Mouse (Mus musculus) heart, embryonic 12.5 days (tissue): ENCODE measurements around the gene Adi1. TPM values are rescaled to one million over a fixed set of nuclear protein-coding genes. Genes with fewer than 3 reads are reported as not detected.

Source experiments
- ATAC-seq: fragments of 200-750 bp; cut with Nextera tagmentation; 2 replicates; pipeline ENCODE4 v1.8.0; 2017; ENCODE audit warnings: moderate TSS enrichment, moderate library complexity; ENCODE audit not compliant: insufficient number of reproducible peaks, low FRiP score
- H3K27ac ChIP-seq: fragments of 300-500 bp; sonication (generic); 2 replicates; pipeline ENCODE4 v1.5.1; 2016; ENCODE audit warnings: mild to moderate bottlenecking, moderate library complexity; ENCODE audit not compliant: poor library complexity, severe bottlenecking
- H3K27me3 ChIP-seq: fragments of 300-500 bp; sonication (generic); replicated peaks from 2 replicates; pipeline ENCODE4 v1.6.1; 2016; ENCODE audit warnings: mild to moderate bottlenecking, moderate library complexity
- H3K36me3 ChIP-seq: fragments of 300-500 bp; sonication (generic); 2 replicates; pipeline ENCODE4 v1.6.1; 2016; ENCODE audit warnings: mild to moderate bottlenecking, moderate library complexity
- H3K4me1 ChIP-seq: fragments of 300-500 bp; sonication (generic); replicated peaks from 2 replicates; pipeline ENCODE4 v1.6.1; 2016; ENCODE audit warnings: mild to moderate bottlenecking
- H3K4me2 ChIP-seq: fragments of 300-500 bp; sonication (generic); 2 replicates; pipeline ENCODE4 v1.6.1; 2016; ENCODE audit warnings: mild to moderate bottlenecking, moderate library complexity
- H3K4me3 ChIP-seq: fragments of 300-500 bp; sonication (generic); 2 replicates; pipeline ENCODE4 v1.5.1; 2016; ENCODE audit warnings: mild to moderate bottlenecking
- H3K9ac ChIP-seq: fragments of 300-500 bp; sonication (generic); 2 replicates; pipeline ENCODE4 v1.6.1; 2016; ENCODE audit warnings: mild to moderate bottlenecking, moderate library complexity
- H3K9me3 ChIP-seq: fragments of 300-500 bp; sonication (generic); replicated peaks from 2 replicates; pipeline ENCODE4 v1.6.1; 2016; ENCODE audit warnings: mild to moderate bottlenecking, moderate library complexity
- WGBS: fragments of 180-500 bp; shearing (Covaris S2); methylation state at CpG from one replicate; pipeline ENCODE4 v1.1.7; 2016; 5-methylcytosine and 5-hydroxymethylcytosine counted together
- microRNA-seq: library from miRNA; unstranded; fragments of <30 nt; microRNA quantifications from one replicate; pipeline ENCODE4, GENCODE M21; 2017
- polyA plus RNA-seq: library from polyadenylated mRNA; unstranded; fragments of >200 nt; fragmentation: Nextera tagmentation; extraction: Ambion mirVana; gene quantifications from 2 replicates; pipeline ENCODE4 v1.2.1, GENCODE M21; 2016

Gene Adi1
- polyA plus RNA-seq, 1 experiment from 2014 or later: 42.2 TPM

GRCm38 (mm10) chr12:28714822-28715632 is 40.0 kb downstream of the Adi1 start:
- ATAC-seq: 0 out of 2 replicates have a peak, but pooled peaks have one; percentile 51
- Histone ChIP-seq H3K4me3 (no peak overlapping the region), H3K4me2 (no peak overlapping the region), H3K27me3 (no peaks in the 10 kb centered on the region), H3K9me3 (no peaks in the 10 kb centered on the region), H3K4me1 (no peaks in the 10 kb centered on the region), H3K36me3 (peaks cover 59% of the 10 kb centered on the region), H3K27ac (no peak overlapping the region), H3K9ac (no peak overlapping the region)
- WGBS: 73% methylated on average over 24 of the region's 24 CpGs

GRCm38 (mm10) chr12:28717066-28717465 is 42.0 kb downstream of the Adi1 start:
- H3K36me3 ChIP-seq: peaks cover 59% of the 10 kb centered on the region
- H3K4me1 ChIP-seq: no peaks in the 10 kb centered on the region
- 89% methylated on average over 2 of the region's 2 CpGs for WGBS
- no peaks in the 10 kb centered on the region for H3K27me3 ChIP-seq
- H3K9me3 ChIP-seq: no peaks in the 10 kb centered on the region
- no peak overlapping the region for H3K9ac ChIP-seq
- no peak for ATAC-seq
- no peak overlapping the region for H3K4me3 ChIP-seq
- no peak overlapping the region for H3K4me2 ChIP-seq
- H3K27ac ChIP-seq: no peak overlapping the region

- no peak overlapping the region for H3K4me2 ChIP-seq
- H3K27ac ChIP-seq: no peak overlapping the region
- no peak overlapping the region for H3K4me3 ChIP-seq
- no peaks in the 10 kb centered on the region for H3K4me1 ChIP-seq
- H3K9me3 ChIP-seq: no peaks in the 10 kb centered on the region
- H3K27me3 ChIP-seq: no peaks in the 10 kb centered on the region
- 94% methylated on average over 2 of the region's 2 CpGs for WGBS
- H3K36me3 ChIP-seq: peaks cover 59% of the 10 kb centered on the region
- H3K9ac ChIP-seq: no peak overlapping the region
- no peak for ATAC-seq
Observed at GRCm38 (mm10) chr12:28718106-28718505, 43.1 kb downstream of the Adi1 start.

GRCm38 (mm10) chr12:28724366-28724765 is 49.3 kb downstream of the Adi1 start:
- no peaks in the 10 kb centered on the region for H3K9me3 ChIP-seq
- H3K4me2 ChIP-seq: no peak overlapping the region
- WGBS: 84% methylated on average over 3 of the region's 3 CpGs
- no peak overlapping the region for H3K9ac ChIP-seq
- no peak overlapping the region for H3K27ac ChIP-seq
- H3K4me1 ChIP-seq: no peaks in the 10 kb centered on the region
- peaks cover 59% of the 10 kb centered on the region for H3K36me3 ChIP-seq
- no peak overlapping the region for H3K4me3 ChIP-seq
- no peaks in the 10 kb centered on the region for H3K27me3 ChIP-seq
- ATAC-seq: no peak

- no peaks in the 10 kb centered on the region for H3K4me1 ChIP-seq
- 90% methylated on average over 4 of the region's 4 CpGs for WGBS
- peaks cover 54% of the 10 kb centered on the region for H3K36me3 ChIP-seq
- H3K27me3 ChIP-seq: no peaks in the 10 kb centered on the region
- no peaks in the 10 kb centered on the region for H3K9me3 ChIP-seq
- H3K4me3 ChIP-seq: no peak overlapping the region
- no peak overlapping the region for H3K4me2 ChIP-seq
- ATAC-seq: no peak
- H3K9ac ChIP-seq: no peak overlapping the region
- no peak overlapping the region for H3K27ac ChIP-seq
Observed at GRCm38 (mm10) chr12:28726204-28726603, 51.2 kb downstream of the Adi1 start.

- Histone ChIP-seq H3K4me1 (no peaks in the 10 kb centered on the region), H3K9me3 (no peaks in the 10 kb centered on the region), H3K9ac (no peak overlapping the region), H3K27ac (no peak overlapping the region), H3K4me2 (no peak overlapping the region), H3K36me3 (peaks cover 53% of the 10 kb centered on the region), H3K27me3 (no peaks in the 10 kb centered on the region), H3K4me3 (no peak overlapping the region)
- WGBS: 79% methylated on average over 5 of the region's 5 CpGs
- ATAC-seq: no peak
Observed at GRCm38 (mm10) chr12:28727061-28727460, 52.0 kb downstream of the Adi1 start.

Small RNA genes within 50 kb of the gene (microRNA-seq; reads per million reads assigned to microRNA genes)
- gene Mir6937: not detected

Other genes with a start within 250 kb of the Adi1 start
- 0.13 TPM in 1 of 2 replicates, not detected in the other for gene Dcdc2c, start 122.8 kb upstream of the Adi1 start, polyA plus RNA-seq
- gene Allc, start 92.7 kb upstream of the Adi1 start, polyA plus RNA-seq: not detected in 2 replicates
- gene Colec11, start 51.9 kb upstream of the Adi1 start, polyA plus RNA-seq: 6.3 and 6.5 TPM in 2 replicates
- gene Rps7, start 39.3 kb upstream of the Adi1 start, polyA plus RNA-seq: 513 and 523 TPM in 2 replicates
- gene Rnaseh1, start 25.6 kb upstream of the Adi1 start, polyA plus RNA-seq: 17.8 and 18.1 TPM in 2 replicates
- 33.5 and 35.1 TPM in 2 replicates for gene Trappc12, start 75.2 kb downstream of the Adi1 start, polyA plus RNA-seq
- gene Eipr1, start 76.6 kb downstream of the Adi1 start, polyA plus RNA-seq: 20.9 and 25.2 TPM in 2 replicates